Comparison of ENCODE assay signal across 8 mouse cellular contexts in genomic region chr2:148679346-148679745, GRCm38 (mm10). TPM values are rescaled to one million over a fixed set of nuclear protein-coding genes. Genes with fewer than 3 reads are reported as not detected.
DNase-seq lines count a peak whose midpoint lies in the region; ATAC-seq lines count a peak whose summit lies in the region.

No protein-coding gene starts in this region.

- H3K9ac ChIP-seq in intestine, embryonic 15.5 days: 0 out of 2 replicates have a peak overlapping the region, but pooled peaks have one; percentile 23

- H3K27ac ChIP-seq in intestine, embryonic 15.5 days: peak overlapping the region; percentile 92

- H3K36me3 ChIP-seq in intestine, embryonic 15.5 days: peaks cover 8% of the 10 kb centered on the region; the same call in 1 of the 2 replicates

- intact Hi-C loops in gastrocnemius, postnatal 14 days (cut with DNase I; ENCODE audit: low total_unique reads): no loop called here

- WGBS in intestine, embryonic 15.5 days: 4% methylated on average over 9 of the region's 9 CpGs

- H3K27me3 ChIP-seq in intestine, embryonic 15.5 days (replicated peaks): no peaks in the 10 kb centered on the region

- peak; percentile 90 for DNase-seq in MN1 (ENCODE audit: low spot score)
- peak; percentile 77 for DNase-seq in embryo, embryonic 10 days (ENCODE audit: low spot score)
- peak; percentile 55 for DNase-seq in gastrocnemius, postnatal 14 days
- DNase-seq in left cerebral cortex, adult 9 months (ENCODE audit: low spot score in 2 of 2): peak; percentile 52 to 67
- DNase-seq in lung, postnatal 36 days: peak; percentile 73
- peak; percentile 85 for DNase-seq in skeletal muscle tissue, adult 2 months (ENCODE audit: low read depth, low spot score)

- ATAC-seq in intestine, embryonic 15.5 days: peak; percentile 48
- no peak for ATAC-seq in granulocyte monocyte progenitor cell, adult 5-6 weeks (replicated peaks; ENCODE audit: poor library complexity, severe bottlenecking)

- H3K4me3 ChIP-seq in intestine, embryonic 15.5 days (replicated peaks): no peak overlapping the region

- H3K9me3 ChIP-seq in intestine, embryonic 15.5 days: no peaks in the 10 kb centered on the region

- peaks cover 22% of the 10 kb centered on the region for H3K4me1 ChIP-seq in intestine, embryonic 15.5 days (replicated peaks)

- peak overlapping the region; percentile 83 for H3K4me2 ChIP-seq in intestine, embryonic 15.5 days (replicated peaks)

RNA-seq across cellular contexts. Expression of gene Gzf1, which starts 1.5 kb away (rescaled TPM):
- total RNA-seq in gastrocnemius, postnatal 14 days (2021): 10 to 100 TPM; 13.4 to 13.9 TPM
- 15.1 and 16.1 TPM in 2 replicates for polyA plus RNA-seq in intestine, embryonic 15.5 days (2015; fragmentation: Nextera tagmentation; extraction: Ambion mirVana)
- 11.2 and 15.5 TPM in 2 replicates for total RNA-seq in granulocyte monocyte progenitor cell, adult 5-6 weeks (2014; fragmentation: Nextera tagmentation)
- total RNA-seq in granulocyte monocyte progenitor cell, adult 5-6 weeks (2017): 18.9 and 19.9 TPM in 2 replicates

RNA-seq across cellular contexts. Expression of gene Nxt1, which starts 6.9 kb away (rescaled TPM):
- 1 to 10 TPM; 4.7 to 5.3 TPM for total RNA-seq in gastrocnemius, postnatal 14 days (2021)
- 73.1 and 73.7 TPM in 2 replicates for polyA plus RNA-seq in intestine, embryonic 15.5 days (2015; fragmentation: Nextera tagmentation; extraction: Ambion mirVana)
- 104 and 106 TPM in 2 replicates for total RNA-seq in granulocyte monocyte progenitor cell, adult 5-6 weeks (2014; fragmentation: Nextera tagmentation)
- 64.1 and 76.1 TPM in 2 replicates for total RNA-seq in granulocyte monocyte progenitor cell, adult 5-6 weeks (2017)

RNA-seq across cellular contexts. Expression of gene Napb, which starts 52.9 kb away (rescaled TPM):
- 1 to 10 TPM; 3.3 to 4.1 TPM for total RNA-seq in gastrocnemius, postnatal 14 days (2021)
- 3.4 and 4.1 TPM in 2 replicates for polyA plus RNA-seq in intestine, embryonic 15.5 days (2015; fragmentation: Nextera tagmentation; extraction: Ambion mirVana)
- total RNA-seq in granulocyte monocyte progenitor cell, adult 5-6 weeks (2014; fragmentation: Nextera tagmentation): 0.66 and 0.92 TPM in 2 replicates
- total RNA-seq in granulocyte monocyte progenitor cell, adult 5-6 weeks (2017): 0.13 and 0.62 TPM in 2 replicates

Comparison
In these comparisons a context has a peak if more than half of its experiments do, and no peak if none do; other contexts are left out.
1. RNA of gene Nxt1, which starts 6.9 kb away (total RNA-seq): 64.1 to 106 TPM in granulocyte monocyte progenitor cell, adult 5-6 weeks; 4.7 to 5.3 TPM in gastrocnemius, postnatal 14 days; every median in the first group is over 10 times any median in the second.
2. Peak in every context shown above with its lines, with median percentiles within 50 percentile points of each other: DNase-seq.